Mouse (Mus musculus) embryonic facial prominence, embryonic 10.5 days (tissue): ENCODE results near the gene 1700028J19Rik. TPM values are rescaled to one million over a fixed set of nuclear protein-coding genes. Genes with fewer than 3 reads are reported as not detected.
"Not testable (repeated sequence)": the region's sequence is repeated elsewhere in the genome, so short reads cannot be mapped to it uniquely, and the experiment has no call there.

Experiments used
- DNase-seq: peaks from one replicate; pipeline ENCODE4 v3.0.0-alpha.2; 2017; ENCODE audit warnings: low spot score
- H3K27ac ChIP-seq: fragments of 300-500 bp; sonication (generic); replicated peaks from 2 replicates; pipeline ENCODE4 v1.5.1; 2016; ENCODE audit warnings: mild to moderate bottlenecking
- H3K27me3 ChIP-seq: fragments of 300-500 bp; sonication (generic); replicated peaks from 2 replicates; pipeline ENCODE4 v1.6.1; 2016; ENCODE audit warnings: low read depth, mild to moderate bottlenecking; ENCODE audit not compliant: poor library complexity, severe bottlenecking
- H3K36me3 ChIP-seq: fragments of 300-500 bp; sonication (generic); replicated peaks from 2 replicates; pipeline ENCODE4 v1.6.1; 2016; ENCODE audit warnings: mild to moderate bottlenecking, moderate library complexity
- H3K4me1 ChIP-seq: fragments of 300-500 bp; sonication (generic); 2 replicates; pipeline ENCODE4 v1.6.1; 2016
- H3K4me3 ChIP-seq: fragments of 300-500 bp; sonication (generic); 2 replicates; pipeline ENCODE4 v1.5.1; 2016; ENCODE audit warnings: mild to moderate bottlenecking, moderate library complexity
- H3K9me3 ChIP-seq: fragments of 300-500 bp; sonication (generic); 2 replicates; pipeline ENCODE4 v1.6.1; 2016; ENCODE audit warnings: mild to moderate bottlenecking
- WGBS: fragments of 180-500 bp; shearing (Covaris S2); methylation state at CpG from one replicate; pipeline ENCODE4 v1.1.7; 2016; 5-methylcytosine and 5-hydroxymethylcytosine counted together
- polyA plus RNA-seq: library from polyadenylated mRNA; unstranded; fragments of >200 nt; fragmentation: Nextera tagmentation; extraction: Ambion mirVana; gene quantifications from 2 replicates; pipeline ENCODE4 v1.2.1, GENCODE M21; 2016

1700028J19Rik gene
- polyA plus RNA-seq, 1 experiment from 2014 or later: 1.1 TPM

DNA sequence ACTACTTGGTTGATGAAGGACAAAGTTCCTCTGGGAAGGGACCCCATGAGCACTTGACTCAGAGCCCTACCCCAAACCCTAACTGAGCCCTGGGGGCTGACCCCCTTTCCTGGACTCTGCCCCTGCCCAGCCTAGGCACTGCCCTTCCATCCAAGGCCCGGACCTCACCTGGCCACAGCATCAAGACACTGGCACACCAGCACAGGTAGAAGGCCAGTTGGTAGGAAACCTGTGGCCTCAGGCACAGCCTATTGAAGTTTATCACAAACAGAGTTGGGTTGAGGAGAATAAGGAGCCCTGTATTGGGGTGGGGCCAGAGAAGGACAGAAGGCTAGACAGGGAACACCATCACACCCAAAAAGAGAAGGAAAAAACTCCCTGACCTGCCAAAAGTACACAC, 53.0 kb downstream of the 1700028J19Rik start:
- not testable (repeated sequence) for H3K27me3 ChIP-seq, H3K9me3 ChIP-seq, H3K36me3 ChIP-seq, DNase-seq, H3K4me3 ChIP-seq, H3K4me1 ChIP-seq, H3K27ac ChIP-seq
- WGBS: 83% methylated on average over 1 of the region's 1 CpGs

DNA sequence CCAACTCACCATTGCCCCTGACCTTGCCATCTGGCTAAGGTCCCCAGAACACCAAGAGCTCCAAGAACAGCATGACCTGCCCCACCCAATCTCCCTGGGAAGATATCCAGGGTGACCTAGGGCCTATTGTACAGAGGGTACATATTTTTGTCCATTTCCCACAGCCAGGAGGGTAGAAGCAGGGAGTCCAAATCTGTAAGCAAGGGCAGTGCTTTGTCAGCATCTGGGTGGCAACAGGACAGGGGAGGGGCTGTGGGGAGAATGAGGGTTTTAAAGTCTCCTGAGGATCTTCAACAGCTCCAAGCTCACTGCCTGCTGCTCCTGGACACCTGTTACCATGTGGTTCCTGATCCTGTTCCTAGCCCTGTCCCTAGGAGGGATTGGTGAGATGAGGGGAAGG, 58.6 kb downstream of the 1700028J19Rik start, which contains the start of gene Klk1b24:
Gene Klk1b24, plus strand, starts transcription at position 301 of the 400 bp plus-strand sequence.
- not testable (repeated sequence) for H3K4me1 ChIP-seq, H3K27me3 ChIP-seq, H3K36me3 ChIP-seq, H3K9me3 ChIP-seq, H3K27ac ChIP-seq, H3K4me3 ChIP-seq, DNase-seq

DNA sequence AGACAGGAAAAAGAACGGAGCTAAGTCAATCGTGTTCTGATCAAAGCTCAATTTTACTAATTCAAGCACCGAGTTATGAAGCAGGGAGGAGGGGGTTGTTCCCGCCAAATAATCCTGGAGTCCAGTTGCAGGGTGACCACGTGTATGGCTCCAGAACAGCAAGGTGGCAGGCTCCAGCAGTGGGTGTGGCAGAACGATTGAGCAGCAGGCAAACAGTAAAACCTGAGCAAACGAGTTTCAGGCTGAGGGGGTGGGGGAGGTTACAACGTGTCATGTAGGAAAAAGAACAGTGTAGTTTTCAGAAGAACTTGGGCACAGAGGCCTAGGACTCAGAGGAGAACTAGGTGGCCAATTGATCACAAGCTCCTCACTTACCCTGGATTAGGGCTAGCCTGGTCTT, 60.0 kb downstream of the 1700028J19Rik start:
- H3K4me3 ChIP-seq, H3K4me1 ChIP-seq, H3K9me3 ChIP-seq, H3K27me3 ChIP-seq, H3K27ac ChIP-seq, H3K36me3 ChIP-seq: not testable (repeated sequence)
- DNase-seq: peak; percentile 4
- WGBS: 70% methylated on average over 8 of the region's 8 CpGs

Other genes starting within 250 kb of the 1700028J19Rik start
- not detected in 2 replicates for gene Klk1b26, start 234.5 kb downstream of the 1700028J19Rik start, polyA plus RNA-seq
- not detected in 2 replicates for gene Klk1b27, start 194.4 kb downstream of the 1700028J19Rik start, polyA plus RNA-seq
- gene Klk1b21, start 144.4 kb downstream of the 1700028J19Rik start, polyA plus RNA-seq: not detected in 2 replicates
- gene Klk1b22, start 134.0 kb downstream of the 1700028J19Rik start, polyA plus RNA-seq: not detected in 2 replicates
- not detected in 2 replicates for gene Klk1b16, start 109.9 kb downstream of the 1700028J19Rik start, polyA plus RNA-seq
- not detected in 2 replicates for gene Klk1b24, start 58.5 kb downstream of the 1700028J19Rik start, polyA plus RNA-seq
- gene Klk1b3, start 48.5 kb downstream of the 1700028J19Rik start, polyA plus RNA-seq: not detected in 2 replicates
- not detected in 2 replicates for gene Klk1b4, start 39.3 kb downstream of the 1700028J19Rik start, polyA plus RNA-seq
- not detected in 2 replicates for gene Klk1b5, start 30.8 kb downstream of the 1700028J19Rik start, polyA plus RNA-seq
- gene Klk1, start 21.3 kb downstream of the 1700028J19Rik start, polyA plus RNA-seq: not detected in 2 replicates
- gene Gm36864, start 10.5 kb downstream of the 1700028J19Rik start, polyA plus RNA-seq: 0.10 TPM in 1 of 2 replicates, not detected in the other
- gene 2410002F23Rik, start within 50 bp of the 1700028J19Rik start, polyA plus RNA-seq: 197 and 214 TPM in 2 replicates
- 0.16 TPM in 1 of 2 replicates, not detected in the other for gene Acp4, start 10.7 kb upstream of the 1700028J19Rik start, polyA plus RNA-seq
- gene Gm15517, start 14.8 kb upstream of the 1700028J19Rik start, polyA plus RNA-seq: not detected in 2 replicates
- gene Clec11a, start 60.2 kb upstream of the 1700028J19Rik start, polyA plus RNA-seq: 1.5 and 1.8 TPM in 2 replicates
- gene Shank1, start 63.6 kb upstream of the 1700028J19Rik start, polyA plus RNA-seq: 0.80 and 0.97 TPM in 2 replicates
- 1.8 and 2.4 TPM in 2 replicates for gene Syt3, start 137.4 kb upstream of the 1700028J19Rik start, polyA plus RNA-seq
- 1.1 and 1.9 TPM in 2 replicates for gene 1700008O03Rik, start 139.1 kb upstream of the 1700028J19Rik start, polyA plus RNA-seq
- 0.68 and 1.1 TPM in 2 replicates for gene Lrrc4b, start 182.3 kb upstream of the 1700028J19Rik start, polyA plus RNA-seq
- 0.64 TPM in 1 of 2 replicates, not detected in the other for gene Aspdh, start 218.7 kb upstream of the 1700028J19Rik start, polyA plus RNA-seq
- 80.3 and 85.1 TPM in 2 replicates for gene Josd2, start 221.3 kb upstream of the 1700028J19Rik start, polyA plus RNA-seq
- 82.7 and 85.8 TPM in 2 replicates for gene Emc10, start 249.8 kb upstream of the 1700028J19Rik start, polyA plus RNA-seq
- 13.5 and 14.4 TPM in 2 replicates for gene Fam71e1, start 249.9 kb upstream of the 1700028J19Rik start, polyA plus RNA-seq